Mouse (Mus musculus): ENCODE measurements around the gene Fam205a4.
"Not testable (repeated sequence)": the region's sequence is repeated elsewhere in the genome, so short reads cannot be mapped to it uniquely, and the experiment has no call there.

Gene Fam205a4

DNA sequence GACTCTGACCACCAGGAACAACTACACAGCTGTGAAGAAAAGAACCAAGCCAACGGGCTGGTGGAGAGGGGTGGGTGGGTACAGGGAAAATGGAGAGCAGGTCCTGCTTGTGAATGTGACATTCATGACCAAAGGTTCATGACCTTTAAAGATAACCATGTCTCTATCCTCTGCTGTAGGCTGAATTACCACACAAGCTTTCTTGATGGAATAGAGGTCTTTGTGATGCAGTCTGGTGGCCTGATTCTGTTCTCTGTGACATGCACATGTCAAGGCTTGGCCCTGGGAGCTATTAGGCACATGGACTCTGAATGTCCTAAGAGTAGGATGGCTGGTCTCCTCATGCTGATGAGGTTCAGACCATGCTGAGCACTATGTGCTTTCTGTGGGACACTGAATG, at the start of gene Fam205a4:
Gene Fam205a4 (plus strand): TSS at position 301 of the 400 bp plus-strand sequence.
- not testable (repeated sequence) for DNase-seq (ENCODE audit: low spot score)

DNA sequence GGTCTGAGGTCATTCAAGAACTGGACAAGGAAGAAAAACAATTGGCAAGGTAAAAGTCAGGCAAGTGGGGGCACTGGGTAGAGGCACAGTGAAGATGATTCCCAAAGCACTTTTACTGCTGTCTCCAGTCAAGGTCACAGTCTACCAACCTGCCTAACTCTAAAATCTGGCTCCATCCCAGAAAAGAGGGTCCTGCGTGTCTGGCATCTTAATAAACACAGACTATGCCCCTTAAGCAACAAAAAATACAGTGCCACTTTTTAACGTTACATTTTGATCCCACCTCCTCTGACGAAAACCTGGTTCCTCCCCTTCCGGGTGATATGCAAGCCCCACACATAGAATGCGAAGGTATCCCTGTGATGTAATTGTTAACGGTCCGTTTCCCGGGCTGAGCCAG, 24.6 kb upstream of the Fam205a4 start, which contains the start of gene Gm20878:
Gene Gm20878 (plus strand): TSS at position 301 of the 400 bp plus-strand sequence.
- not testable (repeated sequence) for DNase-seq (ENCODE audit: low spot score)

Measured in spleen, adult 12 weeks (tissue).